Mouse (Mus musculus) neural tube, embryonic 11.5 days (tissue): ENCODE measurements around the gene Scn1b. TPM values are rescaled to one million over a fixed set of nuclear protein-coding genes. Genes with fewer than 3 reads are reported as not detected.

Experiments used
- ATAC-seq: fragments of 200-750 bp; cut with Nextera tagmentation; 2 replicates; pipeline ENCODE4 v1.8.0; 2017; ENCODE audit warnings: moderate number of reproducible peaks, mild to moderate bottlenecking, moderate TSS enrichment, moderate library complexity; ENCODE audit not compliant: insufficient read depth, low FRiP score, low TSS enrichment
- DNase-seq: peaks from one replicate; pipeline ENCODE4 v3.0.0-alpha.2; 2015; ENCODE audit warnings: low spot score
- H3K27ac ChIP-seq: fragments of 300-500 bp; sonication (generic); 2 replicates; pipeline ENCODE4 v1.5.1; 2014; ENCODE audit warnings: low read depth, mild to moderate bottlenecking, low read length
- H3K27me3 ChIP-seq: fragments of 300-500 bp; sonication (generic); 2 replicates; pipeline ENCODE4 v1.6.1; 2014; ENCODE audit warnings: mild to moderate bottlenecking, low read length, mixed read lengths; ENCODE audit not compliant: control insufficient read depth, insufficient read depth
- H3K36me3 ChIP-seq: fragments of 300-500 bp; sonication (generic); 2 replicates; pipeline ENCODE4 v1.6.1; 2014; ENCODE audit warnings: mild to moderate bottlenecking, low read length, moderate library complexity, mixed read lengths; ENCODE audit not compliant: control insufficient read depth, insufficient read depth
- H3K4me1 ChIP-seq: fragments of 300-500 bp; sonication (generic); 2 replicates; pipeline ENCODE4 v1.6.1; 2014; ENCODE audit warnings: low read length, mixed read lengths; ENCODE audit not compliant: control insufficient read depth, insufficient read depth
- H3K4me2 ChIP-seq: fragments of 300-500 bp; sonication (generic); 2 replicates; pipeline ENCODE4 v1.6.1; 2014; ENCODE audit warnings: low read depth, mild to moderate bottlenecking, moderate library complexity
- H3K4me3 ChIP-seq: fragments of 300-500 bp; sonication (generic); 2 replicates; pipeline ENCODE4 v1.5.1; 2014; ENCODE audit warnings: low read depth, low read length
- H3K9ac ChIP-seq: fragments of 300-500 bp; sonication (generic); 2 replicates; pipeline ENCODE4 v1.6.1; 2014; ENCODE audit warnings: mild to moderate bottlenecking, low read length
- H3K9me3 ChIP-seq: fragments of 300-500 bp; sonication (generic); 2 replicates; pipeline ENCODE4 v1.6.1; 2016; ENCODE audit warnings: low read length; ENCODE audit not compliant: control insufficient read depth
- WGBS: fragments of 180-500 bp; shearing (Covaris S2); extraction: QIAGEN DNeasy Blood & Tissue Kit; methylation state at CpG from one replicate; pipeline ENCODE4 v1.1.7; 2014; 5-methylcytosine and 5-hydroxymethylcytosine counted together
- polyA plus RNA-seq: library from polyadenylated mRNA; unstranded; fragments of >200 nt; fragmentation: Nextera tagmentation; extraction: Ambion mirVana; gene quantifications from 2 replicates; pipeline ENCODE4 v1.2.1, GENCODE M21; 2014

Scn1b gene
- polyA plus RNA-seq, 1 experiment from 2014 or later = 0.94 TPM

DNA sequence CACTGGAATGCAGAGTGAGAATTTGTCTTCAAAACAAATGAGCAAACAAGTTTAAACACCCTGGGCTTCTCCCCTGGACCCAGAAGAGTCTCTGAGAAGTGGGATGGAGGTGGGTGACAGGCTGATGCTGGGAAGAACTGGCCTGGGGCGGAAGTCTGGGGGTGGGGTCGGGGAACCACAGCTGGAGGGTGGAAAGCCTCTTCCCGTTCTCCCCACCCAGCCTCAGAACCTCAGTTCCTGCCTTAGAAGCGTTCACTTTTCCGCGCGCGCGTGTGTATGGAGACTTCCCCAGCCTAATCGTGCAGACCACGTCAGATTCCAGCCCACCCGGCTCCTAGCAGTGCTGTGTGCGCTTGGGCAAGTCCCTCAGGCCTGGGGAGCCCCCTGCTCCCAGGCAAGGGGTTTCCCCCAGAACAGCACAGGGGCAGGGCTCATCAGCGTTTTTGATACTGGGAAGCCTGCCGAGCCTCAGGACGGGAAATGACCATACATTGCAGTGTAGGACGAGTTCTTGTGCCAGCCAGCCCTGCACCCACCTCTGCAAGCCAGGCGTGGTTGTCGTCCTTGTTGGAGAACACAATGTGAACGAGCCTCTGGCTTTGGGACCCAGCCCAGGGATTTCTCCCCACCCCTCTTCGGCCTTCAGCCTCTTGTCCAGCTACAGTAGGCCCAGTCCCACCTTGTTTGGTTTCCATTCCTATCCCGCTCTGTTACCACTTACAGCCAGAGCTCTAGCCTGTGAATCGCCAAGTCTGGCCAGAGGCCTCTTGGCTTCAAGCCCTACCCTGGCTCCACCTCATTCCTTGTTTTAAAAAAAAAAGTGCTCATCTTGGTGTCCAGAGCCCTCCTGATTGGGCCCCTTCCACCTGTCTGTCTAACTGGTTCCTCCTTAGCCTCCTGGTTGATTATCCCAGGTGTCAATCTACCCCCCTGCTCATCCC, 24.8 kb upstream of the Scn1b start:
- peaks cover 4% of the 10 kb centered on the region; the same call in 1 of the 2 replicates for H3K36me3 ChIP-seq
- no peaks in the 10 kb centered on the region for H3K9me3 ChIP-seq
- peak overlapping the region; percentile 89 for H3K4me3 ChIP-seq
- peak overlapping the region; percentile 72 for H3K4me2 ChIP-seq
- 21% methylated on average over 23 of the region's 23 CpGs for WGBS
- peak overlapping the region; percentile 98 for H3K9ac ChIP-seq
- ATAC-seq = peak; percentile 13
- H3K4me1 ChIP-seq = peaks cover 11% of the 10 kb centered on the region; the same call in 1 of the 2 replicates
- peak overlapping the region; percentile 97 for H3K27ac ChIP-seq
- peak; percentile 65 for DNase-seq
- H3K27me3 ChIP-seq = no peaks in the 10 kb centered on the region

DNA sequence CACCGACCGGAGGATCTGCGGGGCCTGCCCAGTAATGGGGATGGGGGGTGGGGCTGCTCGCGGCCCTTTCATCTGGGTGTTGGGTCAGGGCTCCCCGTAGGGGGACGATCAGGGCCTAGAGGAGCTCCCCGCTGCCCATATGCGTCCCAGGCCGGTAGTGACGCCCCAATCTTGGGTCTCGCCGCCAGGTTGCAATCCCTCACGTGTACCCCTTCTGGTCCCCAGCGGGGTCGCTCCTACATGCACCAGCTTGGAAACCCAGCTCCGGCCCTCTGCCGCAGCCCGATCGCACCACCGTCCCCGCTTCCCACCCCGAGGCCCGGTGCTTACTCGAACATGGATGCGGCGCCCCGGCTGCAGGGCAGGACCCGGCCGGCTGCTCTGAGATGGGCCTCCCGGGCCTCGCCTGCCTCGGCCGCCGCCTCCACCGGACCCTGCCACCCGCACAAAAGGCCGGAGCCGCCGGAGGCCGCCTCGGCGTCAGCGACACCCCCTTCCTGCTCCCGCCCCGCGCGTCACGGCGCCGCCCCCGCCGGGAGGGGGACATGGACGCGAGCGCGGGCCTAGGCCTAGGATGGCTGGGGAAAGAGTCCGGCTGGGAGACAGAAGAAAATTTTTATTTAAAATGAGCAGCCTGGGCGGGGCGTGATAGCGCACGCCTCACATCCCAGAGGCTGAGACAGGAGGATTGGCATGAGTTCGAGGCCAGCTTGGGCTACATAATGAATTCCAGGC, 23.9 kb upstream of the Scn1b start:
- DNase-seq = peak; percentile 91
- Histone ChIP-seq H3K4me2 (peak overlapping the region; percentile 72), H3K4me3 (peak overlapping the region; percentile 89), H3K9me3 (no peaks in the 10 kb centered on the region), H3K36me3 (peaks cover 4% of the 10 kb centered on the region; the same call in 1 of the 2 replicates), H3K27ac (peak overlapping the region; percentile 97), H3K4me1 (peaks cover 11% of the 10 kb centered on the region; the same call in 1 of the 2 replicates), H3K9ac (peak overlapping the region; percentile 98), H3K27me3 (no peaks in the 10 kb centered on the region)
- under 1% methylated on average over 49 of the region's 63 CpGs for WGBS
- ATAC-seq = peak; percentile 73

DNA sequence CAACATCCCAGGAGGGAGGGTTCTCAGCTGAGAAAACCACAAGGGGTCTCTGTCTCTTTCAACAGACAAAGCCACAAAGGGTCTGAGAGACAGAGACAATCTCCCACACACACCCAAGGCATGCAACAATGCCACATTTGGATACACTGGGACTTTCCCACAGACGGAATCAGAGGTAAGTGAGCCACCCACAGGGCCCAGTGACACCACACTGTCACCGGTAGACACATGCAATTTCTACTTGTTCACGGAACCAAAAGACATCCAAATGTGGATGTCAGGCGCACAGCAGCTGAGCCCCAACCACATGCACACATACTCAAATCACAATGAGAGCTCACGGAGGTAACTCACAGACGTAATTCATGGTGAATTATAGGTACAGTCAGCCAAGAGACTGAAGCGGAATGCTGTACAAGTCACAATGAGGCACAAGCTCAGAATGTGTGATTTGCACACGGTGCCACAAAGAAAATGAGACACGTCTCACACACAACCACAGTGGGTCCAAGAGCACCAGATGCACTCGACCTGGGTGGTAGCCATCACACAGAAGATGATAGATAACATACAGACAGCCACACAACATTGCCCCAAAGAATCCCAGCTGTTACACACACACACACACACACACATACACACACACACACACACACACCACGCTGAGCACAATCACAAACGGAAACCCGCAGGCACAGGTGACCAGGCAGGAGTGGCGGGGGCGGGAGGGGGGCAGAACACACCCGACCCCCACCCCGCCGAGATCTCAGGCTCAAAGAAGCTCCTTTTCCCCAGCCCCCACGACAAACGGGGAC, 23.2 kb upstream of the Scn1b start:
- WGBS = 1% methylated on average over 20 of the region's 20 CpGs
- peaks cover 4% of the 10 kb centered on the region; the same call in 1 of the 2 replicates for H3K36me3 ChIP-seq
- no peaks in the 10 kb centered on the region for H3K27me3 ChIP-seq
- peak overlapping the region; percentile 97 for H3K27ac ChIP-seq
- peak overlapping the region; percentile 72 for H3K4me2 ChIP-seq
- peak overlapping the region; percentile 89 for H3K4me3 ChIP-seq
- no peaks in the 10 kb centered on the region for H3K9me3 ChIP-seq
- ATAC-seq = peak; percentile 13; the same call in 1 of the 2 replicates
- H3K4me1 ChIP-seq = peaks cover 11% of the 10 kb centered on the region; the same call in 1 of the 2 replicates
- H3K9ac ChIP-seq = peak overlapping the region; percentile 98
- peak; percentile 65 for DNase-seq

DNA sequence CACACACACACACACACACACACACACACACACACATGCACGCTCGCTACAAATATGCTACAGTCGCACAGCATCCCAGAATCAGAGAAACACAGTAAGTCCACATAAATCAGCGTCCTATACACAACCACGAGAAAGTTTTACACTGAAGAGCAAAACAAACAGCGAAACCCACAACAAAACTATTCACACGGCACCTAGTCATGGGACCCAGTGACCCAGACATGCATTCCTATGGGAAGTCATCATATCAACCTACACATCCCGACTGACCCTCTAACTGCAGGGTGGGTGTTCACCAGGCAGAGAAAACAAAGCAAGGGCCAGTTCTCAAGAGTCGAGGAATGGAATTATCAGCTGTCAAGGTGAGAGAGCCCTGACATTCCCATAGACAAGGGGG, 22.5 kb upstream of the Scn1b start:
- peak overlapping the region; percentile 89 for H3K4me3 ChIP-seq
- ATAC-seq = no peak; the same call in 1 of the 2 replicates
- peak overlapping the region; percentile 97 for H3K27ac ChIP-seq

DNA sequence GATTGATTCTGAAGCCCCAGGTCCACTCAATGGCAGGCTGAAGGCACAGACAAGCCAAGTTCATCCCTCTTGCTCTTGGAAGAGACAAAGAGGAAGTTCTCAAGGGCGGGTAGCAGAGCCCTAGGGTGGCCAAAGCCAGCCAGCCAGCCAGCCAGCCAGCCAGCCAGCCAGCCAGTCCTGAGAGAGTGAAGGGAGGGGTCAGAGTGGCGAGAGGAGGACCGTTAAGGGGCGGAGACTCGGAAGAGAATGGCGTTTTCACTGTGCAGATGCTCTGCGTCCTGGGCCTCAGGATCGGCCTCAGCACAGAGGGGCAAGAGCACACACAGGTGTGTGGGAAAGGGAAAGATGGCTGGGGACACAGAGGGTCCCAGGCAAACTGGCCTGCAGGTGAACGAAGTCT, 22.0 kb upstream of the Scn1b start:
- H3K4me3 ChIP-seq = peak overlapping the region; percentile 89
- no peaks in the 10 kb centered on the region for H3K27me3 ChIP-seq
- H3K9ac ChIP-seq = peak overlapping the region; percentile 98
- no peaks in the 10 kb centered on the region for H3K9me3 ChIP-seq
- 6% methylated on average over 9 of the region's 9 CpGs for WGBS
- ATAC-seq (peak; percentile 51), DNase-seq (peak; percentile 79)
- H3K4me1 ChIP-seq = peaks cover 11% of the 10 kb centered on the region; the same call in 1 of the 2 replicates
- peak overlapping the region; percentile 97 for H3K27ac ChIP-seq
- peaks cover 4% of the 10 kb centered on the region; the same call in 1 of the 2 replicates for H3K36me3 ChIP-seq
- H3K4me2 ChIP-seq = peak overlapping the region; percentile 72

More for the DNA sequence above, 22.5 kb upstream of the Scn1b start:
- H3K9me3 ChIP-seq = no peaks in the 10 kb centered on the region
- peaks cover 4% of the 10 kb centered on the region; the same call in 1 of the 2 replicates for H3K36me3 ChIP-seq
- no peaks in the 10 kb centered on the region for H3K27me3 ChIP-seq
- H3K4me2 ChIP-seq = peak overlapping the region; percentile 72
- H3K9ac ChIP-seq = peak overlapping the region; percentile 98
- H3K4me1 ChIP-seq = peaks cover 11% of the 10 kb centered on the region; the same call in 1 of the 2 replicates
- DNase-seq = no peak
- 47% methylated on average over 9 of the region's 9 CpGs for WGBS

DNA sequence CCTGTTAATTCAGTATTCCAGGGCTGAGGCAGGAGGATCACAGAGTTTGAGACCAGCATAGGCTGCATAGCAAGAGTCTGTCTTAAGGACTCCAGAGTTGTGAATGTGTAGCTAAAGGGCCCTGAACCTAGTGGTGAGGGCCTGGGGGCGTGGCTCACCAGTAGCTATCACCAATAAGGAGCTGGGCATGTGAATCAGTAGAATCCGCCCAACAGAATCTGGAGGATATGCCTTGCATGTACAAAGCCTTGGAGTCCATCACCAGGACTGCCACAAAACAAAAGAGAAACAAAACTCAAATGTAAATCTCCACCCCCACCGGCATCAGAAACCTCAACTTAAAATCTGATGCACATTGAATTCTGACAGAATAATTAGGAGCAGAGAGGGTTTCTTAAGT, 21.3 kb upstream of the Scn1b start:
- 84% methylated on average over 3 of the region's 3 CpGs for WGBS
- Histone ChIP-seq H3K36me3 (peaks cover 9% of the 10 kb centered on the region), H3K9ac (peak overlapping the region; percentile 98), H3K4me2 (peak overlapping the region; percentile 72), H3K4me3 (no peak overlapping the region), H3K4me1 (peaks cover 11% of the 10 kb centered on the region; the same call in 1 of the 2 replicates), H3K9me3 (no peaks in the 10 kb centered on the region), H3K27ac (peak overlapping the region; percentile 97), H3K27me3 (no peaks in the 10 kb centered on the region)
- ATAC-seq (no peak), DNase-seq (no peak)

DNA sequence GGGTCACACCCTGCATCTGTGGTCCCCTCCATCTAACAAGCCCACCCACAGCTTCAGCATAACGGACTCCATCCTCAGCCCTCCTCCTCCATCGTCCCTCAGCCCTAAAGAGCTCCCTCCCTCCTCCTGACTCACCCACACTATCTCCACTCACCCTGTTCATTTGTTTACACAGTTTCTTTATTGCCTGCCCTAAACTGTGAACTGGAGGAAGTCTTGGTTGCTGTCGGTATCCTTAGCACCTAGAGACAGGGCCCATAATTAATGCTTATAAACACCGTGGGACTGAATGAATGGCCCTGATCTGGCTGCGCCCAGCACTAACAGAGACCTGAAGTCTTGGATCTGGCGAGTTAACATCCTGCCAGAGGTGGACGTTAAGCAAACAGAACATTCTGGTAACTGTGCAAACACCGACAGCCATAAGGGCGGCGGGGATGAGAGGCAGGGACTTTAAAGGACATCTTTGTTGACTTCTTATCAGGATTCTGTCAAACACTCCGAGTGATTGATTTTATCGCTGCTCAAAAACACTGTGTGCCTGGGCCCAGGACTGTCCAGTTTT, 18.9 kb upstream of the Scn1b start:
- Histone ChIP-seq H3K9me3 (no peaks in the 10 kb centered on the region), H3K27me3 (no peaks in the 10 kb centered on the region), H3K4me1 (peaks cover 6% of the 10 kb centered on the region; the same call in 1 of the 2 replicates), H3K27ac (no peak overlapping the region), H3K4me2 (no peak overlapping the region), H3K9ac (no peak overlapping the region), H3K4me3 (no peak overlapping the region), H3K36me3 (peaks cover 30% of the 10 kb centered on the region)
- ATAC-seq (no peak), DNase-seq (no peak)
- WGBS = 50% methylated on average over 12 of the region's 12 CpGs
